In the genomic region with DNA sequence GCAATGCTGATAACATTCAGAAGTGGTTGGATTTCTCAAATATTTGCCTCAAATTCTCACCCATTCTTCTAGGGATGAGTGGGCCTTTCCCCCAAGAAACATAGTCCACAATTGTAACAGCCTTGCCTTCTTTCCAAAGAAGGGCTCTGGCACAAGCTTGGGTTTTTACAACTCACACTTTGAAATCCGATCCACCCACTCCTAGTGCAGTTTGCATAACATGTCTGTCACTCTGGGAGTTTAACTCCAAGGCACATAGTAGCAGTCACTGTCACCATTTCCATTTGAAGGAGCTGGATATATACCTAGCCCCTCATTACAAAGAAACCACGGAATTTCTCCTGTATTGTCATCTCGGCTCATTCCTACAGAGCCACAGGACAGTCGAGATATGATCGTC, we compare ENCODE assay signal across 15 mouse cellular contexts.
DNase-seq lines count a peak whose midpoint lies in the region; ATAC-seq lines count a peak whose summit lies in the region.
"Had no signal": no experiment of that assay in that cellular context is flagged by ENCODE, and none has a peak within 500 bp of the region (broad histone marks: within the 10 kb centered on the region; RNA-seq: fewer than 3 reads in every experiment).

No protein-coding gene starts in this region.

- no peak overlapping the region for H3K4me2 ChIP-seq in kidney, embryonic 16.5 days (replicated peaks; ENCODE audit: low read depth, low read length)
- no peak overlapping the region for H3K4me2 ChIP-seq in midbrain, embryonic 16.5 days (ENCODE audit: low read length)
- H3K4me2 ChIP-seq: hindbrain, embryonic 14.5 days; limb, embryonic 13.5 days had no signal

- H3K27ac ChIP-seq in kidney, embryonic 16.5 days (ENCODE audit: low read length): no peak overlapping the region
- H3K27ac ChIP-seq in midbrain, embryonic 16.5 days (ENCODE audit: low read length): no peak overlapping the region
- H3K27ac ChIP-seq: hindbrain, embryonic 14.5 days; limb, embryonic 13.5 days had no signal

- H3K9me3 ChIP-seq in kidney, embryonic 16.5 days (ENCODE audit: low read length): no peaks in the 10 kb centered on the region
- H3K9me3 ChIP-seq in midbrain, embryonic 16.5 days (replicated peaks; ENCODE audit: control insufficient read depth, low read length, poor library complexity, severe bottlenecking): no peaks in the 10 kb centered on the region
- H3K9me3 ChIP-seq: limb, embryonic 13.5 days had no signal

- H3K4me3 ChIP-seq in kidney, embryonic 16.5 days (ENCODE audit: low read length): no peak overlapping the region
- no peak overlapping the region for H3K4me3 ChIP-seq in midbrain, embryonic 16.5 days (ENCODE audit: low read depth, low read length)
- H3K4me3 ChIP-seq: limb, embryonic 13.5 days had no signal

- H3K9ac ChIP-seq in kidney, embryonic 16.5 days (replicated peaks; ENCODE audit: low read length): no peak overlapping the region
- H3K9ac ChIP-seq in midbrain, embryonic 16.5 days (ENCODE audit: low read depth, low read length): no peak overlapping the region
- H3K9ac ChIP-seq: hindbrain, embryonic 14.5 days; limb, embryonic 13.5 days had no signal

- peak; percentile 93 for ATAC-seq in frontal cortex, adult (ENCODE audit: low TSS enrichment)
- ATAC-seq in kidney, embryonic 16.5 days (ENCODE audit: low FRiP score, low TSS enrichment): 0 out of 2 replicates have a peak, but pooled peaks have one; percentile 27
- ATAC-seq in midbrain, embryonic 16.5 days: no peak
- ATAC-seq: forebrain, embryonic 16.5 days; intestine, postnatal 0 days; Patski had no signal

- WGBS in kidney, embryonic 16.5 days: 42% methylated on average over 5 of the region's 5 CpGs
- WGBS in midbrain, embryonic 16.5 days: 38% methylated on average over 5 of the region's 5 CpGs

- peaks cover 12% of the 10 kb centered on the region for H3K4me1 ChIP-seq in kidney, embryonic 16.5 days (ENCODE audit: insufficient read depth, low read length)
- no peaks in the 10 kb centered on the region for H3K4me1 ChIP-seq in midbrain, embryonic 16.5 days (ENCODE audit: control insufficient read depth, insufficient read depth, low read length)

- DNase-seq in frontal cortex, postnatal 25 days (ENCODE audit: low spot score in 2 of 2): no peak
- DNase-seq in kidney, adult 9 months: no peak
- peak; percentile 20 for DNase-seq in right cerebral cortex, adult 18-20 months
- no peak for DNase-seq in right cerebral cortex, postnatal 25 days
- DNase-seq in urinary bladder, postnatal 10 days (ENCODE audit: low spot score): no peak
- DNase-seq: cerebellum, adult 18-20 months; gastrocnemius, postnatal 36 days had no signal

- H3K27me3 ChIP-seq in kidney, embryonic 16.5 days (ENCODE audit: insufficient read depth, low read length): no peaks in the 10 kb centered on the region
- no peaks in the 10 kb centered on the region for H3K27me3 ChIP-seq in midbrain, embryonic 16.5 days (ENCODE audit: control insufficient read depth, insufficient read depth, low read depth, low read length)
- H3K27me3 ChIP-seq: limb, embryonic 13.5 days had no signal

- no peaks in the 10 kb centered on the region for H3K36me3 ChIP-seq in kidney, embryonic 16.5 days (ENCODE audit: insufficient read depth, low read length)
- H3K36me3 ChIP-seq in midbrain, embryonic 16.5 days (ENCODE audit: control insufficient read depth, insufficient read depth, low read length): no peaks in the 10 kb centered on the region
- H3K36me3 ChIP-seq: limb, embryonic 13.5 days had no signal
